Mouse (Mus musculus): ENCODE measurements around the gene Dennd5a.

Dennd5a gene

DNA sequence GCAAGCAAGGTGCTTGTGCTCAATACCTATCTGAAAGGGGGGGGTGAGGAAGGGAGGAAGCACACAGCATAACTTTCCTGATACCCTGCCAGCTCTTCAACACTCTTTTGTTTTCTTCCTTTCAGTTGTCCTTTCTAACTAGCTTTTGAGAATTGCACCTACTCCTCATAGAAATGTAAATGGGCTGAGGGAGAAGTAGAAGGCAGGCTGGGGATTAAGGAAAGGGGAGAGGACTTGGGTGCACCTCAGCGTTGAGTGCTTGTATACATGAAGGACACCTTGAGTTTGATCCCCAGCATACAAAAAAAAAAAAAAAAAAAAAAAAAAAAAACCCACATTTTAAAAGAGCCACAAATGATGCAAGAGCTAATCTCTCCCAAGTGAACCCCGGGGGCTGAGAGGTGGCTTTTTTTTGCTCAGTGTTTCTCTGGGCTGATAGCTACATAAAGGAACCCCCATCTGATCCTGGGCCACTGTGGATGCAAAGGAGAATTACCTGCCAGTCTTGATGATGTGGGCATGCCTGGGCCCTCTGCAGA lies 78.6 kb downstream of the Dennd5a start:
- DNase-seq (ENCODE audit: low spot score) = no peak

DNA sequence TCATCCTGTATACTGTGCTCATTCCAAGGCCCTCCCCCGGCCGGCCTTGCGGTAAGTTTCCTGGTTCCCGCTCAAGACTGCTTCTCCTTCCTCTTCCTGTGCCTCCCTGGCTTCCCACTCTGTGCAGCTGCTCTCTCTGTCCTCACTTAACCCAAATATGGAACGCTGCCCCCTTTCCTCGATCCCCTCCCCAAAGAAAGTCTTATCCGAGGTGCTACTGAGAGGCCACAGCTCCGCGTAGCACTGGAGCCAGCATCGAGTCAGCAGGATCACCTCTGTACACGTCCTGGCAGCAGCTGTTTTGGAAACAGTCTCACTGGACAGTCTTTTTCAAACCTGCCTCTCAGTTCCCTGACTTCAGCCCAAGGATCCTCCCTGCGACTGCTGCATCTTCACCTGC lies 81.1 kb downstream of the Dennd5a start:
- DNase-seq (ENCODE audit: low spot score) = no peak

DNA sequence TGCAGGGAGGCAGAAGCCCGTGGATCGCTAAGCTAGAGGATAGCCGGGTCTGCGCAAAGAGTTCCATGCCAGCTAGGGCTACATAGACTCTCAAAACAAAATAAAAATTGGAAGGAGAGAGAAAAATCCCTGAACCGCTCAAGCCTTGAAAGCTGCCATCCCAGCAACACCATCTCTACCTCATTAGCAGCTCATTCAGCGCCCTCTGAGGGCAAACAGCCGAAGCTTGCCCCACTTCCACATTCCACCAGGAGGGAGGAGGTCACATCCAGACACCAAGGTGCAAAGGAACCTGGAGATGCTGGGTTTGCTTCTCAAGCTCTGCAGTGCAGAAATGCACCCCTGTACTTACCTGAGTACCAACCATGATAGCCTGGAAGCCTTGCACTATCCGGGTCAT lies 84.2 kb downstream of the Dennd5a start:
- DNase-seq (ENCODE audit: low spot score) = no peak

DNA sequence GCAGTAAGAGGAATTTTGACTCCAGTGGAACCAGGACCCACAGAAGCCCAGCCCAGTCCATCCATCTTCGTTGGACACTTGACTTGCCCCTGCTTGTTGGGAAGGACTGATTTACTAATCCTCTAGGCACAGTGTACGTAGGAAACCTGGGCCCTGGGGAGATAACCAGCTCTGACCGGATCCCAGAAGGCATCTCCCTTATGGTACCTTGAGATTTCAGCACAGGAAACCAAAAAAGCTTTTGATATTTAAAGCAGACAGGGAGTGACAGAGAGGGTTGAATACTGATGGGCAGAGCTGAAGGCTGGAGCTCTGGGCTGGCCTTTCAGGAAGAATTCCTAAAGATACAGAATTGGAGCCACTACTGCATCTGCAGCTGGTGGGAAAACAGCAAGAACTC lies 84.7 kb downstream of the Dennd5a start:
- no peak for DNase-seq (ENCODE audit: low spot score)

DNA sequence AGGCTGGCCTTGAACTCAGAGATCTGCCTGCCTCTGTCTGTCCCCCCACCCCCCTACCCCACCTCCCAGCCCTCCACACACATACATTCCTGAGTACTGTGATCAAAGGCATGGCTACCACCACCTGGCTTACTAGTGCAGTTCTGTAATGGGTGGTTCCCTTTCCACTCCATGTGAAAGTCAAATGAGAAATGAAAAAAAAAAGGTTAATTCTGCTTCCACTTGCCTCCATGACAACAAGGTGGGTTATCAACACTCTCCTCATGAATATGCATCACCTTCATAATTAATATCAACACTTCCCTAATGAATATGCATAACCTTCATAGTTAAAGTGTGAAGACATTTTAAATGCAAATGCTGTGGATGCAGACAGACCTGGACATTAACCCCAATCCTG lies 85.2 kb downstream of the Dennd5a start:
- no peak for DNase-seq (ENCODE audit: low spot score)

DNA sequence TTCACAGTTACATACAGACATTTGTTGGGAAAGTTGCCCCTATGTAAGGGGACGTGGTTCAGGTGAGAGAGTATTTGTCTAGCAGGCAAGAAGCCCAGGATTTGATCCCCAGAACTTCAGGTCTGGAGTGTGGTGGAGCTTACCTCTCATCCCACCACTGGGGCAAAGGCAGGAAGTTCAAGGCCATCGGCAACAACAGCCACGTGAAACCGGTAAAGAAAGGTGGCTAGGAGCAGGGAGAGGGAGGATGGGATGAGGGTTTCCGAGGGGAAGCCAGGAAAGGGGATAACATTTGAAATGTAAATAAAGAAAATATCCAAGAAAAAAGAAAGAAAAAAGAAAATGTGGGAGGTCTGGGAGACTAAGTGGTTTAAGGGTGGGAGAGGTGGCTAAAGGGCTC lies 87.1 kb downstream of the Dennd5a start:
- DNase-seq (ENCODE audit: low spot score) = no peak

DNA sequence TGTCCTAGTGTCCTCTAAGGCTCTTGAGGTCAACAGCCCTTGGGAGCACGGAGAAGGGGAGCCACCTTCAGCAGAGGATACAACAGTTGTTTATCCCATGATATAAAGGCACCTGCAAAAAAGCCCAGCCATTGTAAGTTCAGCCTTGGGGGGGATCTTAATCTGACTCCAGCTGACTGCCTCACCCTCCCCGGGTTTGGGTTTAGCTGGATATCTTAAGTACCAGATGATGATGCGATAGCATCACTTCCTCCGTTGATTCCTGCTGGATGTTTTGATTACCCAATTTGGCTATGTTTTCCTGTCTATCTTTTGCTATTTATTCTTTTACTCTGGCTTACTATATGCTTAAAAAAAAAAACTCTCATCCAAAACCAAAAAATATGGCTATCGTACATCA lies 89.0 kb downstream of the Dennd5a start:
- DNase-seq (ENCODE audit: low spot score) = no peak

DNA sequence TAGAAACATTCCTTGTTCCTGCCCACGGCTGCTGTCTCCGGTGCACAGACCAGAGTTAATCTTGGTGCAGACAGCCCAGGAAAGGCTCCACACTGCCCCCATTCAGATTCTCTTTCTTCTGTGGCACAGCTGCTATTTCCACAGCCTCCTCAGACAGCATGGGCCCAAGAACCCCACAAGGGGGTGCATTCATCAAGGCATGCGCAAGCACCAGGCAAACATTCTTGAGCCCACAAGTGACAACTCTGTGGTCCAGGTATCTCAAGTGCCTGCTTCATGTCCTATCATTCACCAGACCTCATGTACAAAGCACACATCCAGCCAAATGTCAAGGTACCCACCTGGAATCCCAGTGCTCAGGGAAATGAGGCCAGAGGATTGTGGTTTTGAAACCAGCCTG lies 91.8 kb downstream of the Dennd5a start:
- DNase-seq (ENCODE audit: low spot score) = no peak

DNA sequence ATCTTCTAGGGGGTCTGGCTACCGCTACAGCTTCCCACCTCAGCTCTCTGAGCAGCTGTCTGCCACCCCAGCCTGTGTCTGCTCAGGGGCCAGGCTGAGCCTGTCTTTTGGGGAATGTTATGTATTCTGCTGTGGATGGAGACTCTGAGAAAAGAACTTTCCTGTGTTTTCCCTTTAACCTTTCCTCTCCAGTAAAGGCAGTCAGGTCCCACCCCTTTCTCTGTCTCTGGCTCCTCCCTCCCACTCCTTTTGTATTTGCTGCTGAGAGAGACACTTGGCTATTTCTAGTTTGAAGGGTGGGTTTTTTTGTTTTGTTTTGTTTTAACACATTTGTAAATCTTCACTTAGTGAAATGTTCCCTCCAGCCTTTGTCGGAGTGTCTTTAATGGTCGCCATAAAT lies 93.6 kb downstream of the Dennd5a start:
- DNase-seq (ENCODE audit: low spot score) = no peak

DNA sequence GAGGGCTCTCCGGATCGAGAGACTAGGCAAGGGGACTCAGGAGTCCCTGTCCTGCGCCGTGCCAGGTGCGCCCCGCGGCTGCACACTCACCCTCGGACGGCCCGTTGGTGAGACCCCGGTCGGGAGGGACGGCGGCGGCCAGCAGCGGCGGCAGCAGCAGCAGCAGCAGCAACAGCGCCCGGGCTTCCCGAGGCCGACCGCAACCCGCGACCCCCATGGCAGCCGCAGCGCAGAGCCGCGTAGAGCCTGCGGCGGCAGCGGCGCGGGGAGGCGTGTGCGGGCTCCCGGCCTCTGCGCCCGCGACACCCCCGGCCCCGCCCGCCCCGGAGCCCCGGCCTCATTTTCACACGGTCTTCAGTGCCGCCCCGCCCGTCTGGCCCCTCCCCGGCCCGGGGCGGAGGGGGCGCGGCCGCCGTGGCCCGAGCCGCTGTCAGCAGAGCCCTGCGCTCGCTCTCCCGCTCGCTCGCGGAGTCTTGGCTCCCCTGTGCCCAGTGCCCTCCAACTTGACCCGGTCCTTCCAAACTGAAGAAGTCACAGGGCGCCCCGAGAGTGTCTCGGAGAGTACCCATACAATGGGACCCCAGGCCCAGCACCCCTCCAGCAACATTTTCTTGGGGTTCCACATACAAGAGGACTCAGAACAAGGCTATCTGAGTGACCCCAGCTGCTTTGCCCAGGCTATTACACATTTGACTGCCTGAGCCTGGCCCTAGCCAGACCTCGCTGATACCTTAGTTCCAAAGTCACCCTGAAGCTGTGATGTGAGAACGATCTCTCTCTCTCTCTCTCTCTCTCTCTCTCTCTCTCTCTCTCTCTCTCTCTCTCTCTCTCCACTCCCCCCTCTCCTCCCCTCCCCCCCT lies 94.7 kb downstream of the Dennd5a start, which contains the start of gene Scube2:
TSS of gene Scube2 (minus strand) at position 310 of the 860 bp plus-strand sequence.
- DNase-seq (ENCODE audit: low spot score) = no peak

DNA sequence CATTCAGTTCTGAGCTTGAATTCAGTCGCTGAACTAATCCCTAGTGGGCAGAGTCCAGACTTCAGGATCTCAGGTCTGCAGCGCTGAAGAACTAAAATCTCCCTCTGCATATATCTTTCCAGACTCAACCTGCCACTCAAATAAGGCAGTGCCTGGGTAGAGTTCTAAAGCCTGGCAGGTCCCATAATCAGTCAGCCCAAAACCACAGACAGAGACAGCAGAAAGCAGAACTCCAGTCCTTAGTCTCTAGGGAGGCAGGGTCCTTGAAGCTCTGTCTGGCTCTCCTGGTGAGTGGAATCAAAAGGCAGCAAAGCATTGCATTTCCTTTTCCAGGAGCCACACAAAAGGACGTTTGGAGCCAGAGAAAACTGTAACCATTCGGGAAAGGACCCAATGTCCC lies 96.7 kb downstream of the Dennd5a start:
- DNase-seq (ENCODE audit: low spot score) = no peak

DNA sequence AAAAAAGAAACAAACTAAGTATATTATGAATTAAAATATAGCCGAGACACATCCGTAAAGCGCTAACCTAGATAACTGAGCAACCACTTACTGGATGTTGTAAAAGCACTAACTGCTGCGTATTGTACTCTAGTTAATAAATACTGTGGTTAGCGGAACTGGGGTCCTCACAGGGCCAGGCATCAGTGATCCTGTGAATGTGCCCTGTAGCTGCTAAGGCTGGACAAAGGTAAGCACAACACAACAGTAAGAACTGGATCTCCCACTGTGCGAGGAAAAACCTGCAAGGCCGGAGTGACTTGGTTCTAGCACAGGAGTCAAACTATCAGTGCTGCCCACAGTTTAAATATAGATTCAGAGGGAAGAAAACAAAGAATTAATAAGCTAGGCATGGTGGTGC lies 100.1 kb downstream of the Dennd5a start:
- DNase-seq (ENCODE audit: low spot score) = no peak

DNA sequence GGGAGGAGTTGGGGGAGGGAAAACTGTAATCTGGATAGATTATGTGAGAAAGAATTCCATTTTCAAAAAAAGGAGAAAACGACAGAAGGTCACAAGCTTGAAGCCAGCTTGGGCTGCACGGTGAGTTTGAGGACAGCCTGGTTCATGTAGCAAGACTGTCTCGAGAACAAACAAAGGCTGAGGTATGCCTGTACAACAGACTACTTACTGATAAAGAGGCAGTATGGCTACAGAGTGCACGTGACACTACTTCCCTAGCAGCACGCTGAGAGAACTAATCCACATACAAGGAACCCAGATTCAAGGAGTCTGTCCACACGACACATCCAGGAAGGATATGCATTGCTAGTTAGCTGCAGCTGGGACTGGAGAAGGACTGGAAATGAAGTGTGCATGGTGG lies 100.9 kb downstream of the Dennd5a start:
- no peak for DNase-seq (ENCODE audit: low spot score)

DNA sequence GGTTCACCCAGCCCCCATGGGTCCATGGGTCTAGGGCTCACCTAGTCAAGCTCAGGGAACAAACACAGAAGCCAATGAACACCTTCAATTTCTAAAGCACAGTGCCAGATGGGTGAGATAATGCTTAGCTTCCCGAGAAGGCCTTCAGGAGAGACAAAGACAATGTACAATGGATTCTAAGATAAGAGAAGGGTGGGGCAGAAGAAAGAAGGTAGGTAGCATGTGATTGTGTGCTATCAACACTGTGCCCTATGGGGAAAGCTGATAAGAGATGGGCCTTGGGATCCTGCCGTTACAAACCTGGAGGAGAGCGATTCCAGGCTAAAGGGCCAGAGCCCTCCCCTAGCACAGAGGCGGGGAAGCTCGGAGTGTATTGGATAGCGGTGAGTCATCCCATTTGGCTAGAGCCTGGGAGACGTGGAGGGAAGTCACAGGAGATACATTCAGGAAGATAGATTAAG lies 107.5 kb downstream of the Dennd5a start:
- no peak for DNase-seq (ENCODE audit: low spot score)

DNA sequence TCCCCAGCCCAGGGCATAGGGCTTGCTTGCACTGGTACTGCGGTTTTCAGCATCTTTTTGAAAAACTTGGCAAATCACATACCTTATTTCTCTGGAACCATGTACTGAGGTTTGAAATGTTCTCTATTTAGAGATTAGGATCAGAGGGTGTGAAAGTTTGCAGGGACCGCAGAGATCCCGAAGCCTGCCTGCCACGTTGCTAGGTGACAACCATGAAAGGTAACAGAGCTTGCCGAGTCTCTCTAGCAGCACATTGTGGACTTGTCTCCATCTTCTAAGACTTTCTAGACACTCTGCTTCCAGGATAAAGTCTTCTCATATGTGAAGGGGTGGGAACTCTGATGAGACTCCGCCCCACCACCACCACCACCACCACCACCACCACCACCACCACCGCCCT lies 108.3 kb downstream of the Dennd5a start:
- DNase-seq (ENCODE audit: low spot score) = no peak

DNA sequence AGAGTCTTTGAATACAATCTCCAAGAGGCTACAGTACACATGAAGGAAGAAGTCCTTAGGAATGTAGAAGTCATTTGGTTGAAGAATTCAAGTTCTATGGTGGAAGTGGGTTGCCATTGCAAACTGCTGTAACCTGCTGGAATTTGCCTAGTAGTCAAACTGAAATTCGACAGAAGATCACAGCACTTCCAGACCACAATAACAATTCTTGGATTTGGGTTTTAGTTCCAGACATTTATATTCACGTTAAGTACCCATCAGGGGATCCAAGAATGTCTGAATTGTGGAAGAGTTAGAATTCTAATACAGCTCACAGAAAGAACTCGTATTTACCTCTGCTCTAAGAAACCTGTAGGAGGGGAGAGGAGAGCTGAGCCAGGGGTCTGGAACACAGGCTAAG lies 109.7 kb downstream of the Dennd5a start:
- DNase-seq (ENCODE audit: low spot score) = no peak

DNA sequence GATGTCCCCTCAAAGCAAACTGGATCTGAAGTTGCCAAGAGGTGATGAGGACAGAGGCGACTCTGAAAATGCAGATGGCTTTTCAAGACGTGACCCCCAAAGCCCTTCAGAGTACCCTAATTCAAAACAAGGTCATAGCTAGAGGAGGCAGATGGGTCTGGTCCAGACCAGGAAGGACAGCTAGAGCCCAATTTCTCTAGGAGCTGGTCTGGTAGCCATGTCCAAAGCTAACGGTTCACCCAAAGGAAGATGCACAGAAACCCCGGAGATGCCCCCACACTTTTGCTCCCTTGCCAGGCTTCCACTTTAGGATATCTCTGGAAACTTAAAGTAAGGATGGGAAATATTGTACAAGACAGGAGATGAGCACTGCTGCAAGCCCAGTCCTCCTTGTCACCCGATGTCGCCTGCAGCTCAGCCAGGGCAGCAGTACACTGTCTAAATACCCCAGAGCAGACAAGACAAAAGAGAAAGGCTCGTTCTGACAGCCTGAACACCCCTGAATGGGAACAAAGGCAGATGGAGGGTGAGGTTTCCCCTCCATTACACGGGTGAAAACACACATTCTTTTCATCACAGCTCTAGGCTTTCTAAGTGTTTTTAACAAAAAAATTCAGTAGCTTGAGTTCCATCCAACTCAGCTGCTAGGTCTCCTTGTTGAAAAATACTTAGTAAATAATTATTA lies 110.4 kb downstream of the Dennd5a start:
- no peak for DNase-seq (ENCODE audit: low spot score)

DNA sequence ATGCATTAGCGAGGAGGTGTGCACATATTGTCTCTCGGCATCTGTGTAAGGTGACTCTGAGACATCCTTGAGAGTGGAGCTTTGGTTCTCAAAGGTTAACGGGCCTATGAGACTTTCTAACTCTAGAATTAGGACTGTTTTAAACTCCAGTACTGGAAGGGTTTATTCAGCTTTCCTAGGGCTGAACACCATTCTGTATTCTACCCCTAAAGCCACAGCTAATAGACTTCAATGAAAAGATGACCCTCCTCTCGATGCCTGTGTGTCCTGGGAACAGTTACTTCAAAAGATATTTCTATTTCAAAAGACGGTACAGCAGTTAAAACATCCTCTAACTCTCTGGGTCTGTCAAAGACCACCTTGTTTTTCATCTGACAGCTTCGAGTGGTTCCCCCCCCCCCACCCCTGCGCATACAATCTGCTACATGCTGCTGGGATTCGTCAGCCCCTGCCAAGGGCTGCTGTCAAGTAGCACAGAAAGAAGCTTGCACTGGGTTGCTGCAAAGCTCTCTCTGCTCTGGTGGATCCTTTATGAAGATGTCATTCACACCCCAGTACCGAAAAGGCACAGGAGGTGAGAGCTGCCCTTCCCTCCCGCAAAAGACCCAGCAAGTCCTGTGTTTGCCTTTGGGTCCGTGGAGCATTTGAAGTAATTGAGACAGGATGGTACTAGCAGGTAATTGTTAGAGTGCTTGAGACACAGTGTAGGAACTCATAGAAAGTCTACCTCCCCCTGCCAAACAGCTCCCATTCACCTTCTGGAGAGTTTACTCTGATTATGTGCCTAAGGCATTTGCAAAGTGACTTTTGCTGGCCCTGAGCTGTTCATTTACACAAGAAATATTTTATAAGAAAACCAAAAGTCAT lies 111.2 kb downstream of the Dennd5a start:
- no peak for DNase-seq (ENCODE audit: low spot score)

DNA sequence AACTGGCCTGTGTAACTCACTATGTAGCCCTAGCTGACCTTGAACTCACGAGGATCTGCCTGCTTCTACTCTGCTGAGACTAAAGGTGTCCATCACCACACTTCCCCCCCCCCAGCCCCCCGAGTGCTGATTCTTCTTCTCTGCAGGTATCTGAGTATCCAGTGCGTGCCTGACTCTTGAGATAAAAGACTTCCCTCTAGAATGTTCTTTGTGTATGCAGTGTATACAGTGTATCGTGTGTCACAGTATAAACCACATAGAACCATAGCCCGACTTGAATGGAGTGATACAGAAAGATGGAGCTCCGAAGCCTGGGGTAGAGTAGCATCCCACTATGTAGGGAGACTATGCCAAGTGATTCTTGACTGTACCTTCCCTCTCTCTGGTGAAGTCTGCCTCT lies 116.2 kb downstream of the Dennd5a start:
- no peak for DNase-seq (ENCODE audit: low spot score)

Data from left cerebral cortex, adult 11 months (tissue).